Mouse (Mus musculus) stomach, postnatal 0 days (tissue): Measurements from ENCODE around the gene Atp6v1fnb. TPM values are rescaled to one million over a fixed set of nuclear protein-coding genes. Genes with fewer than 3 reads are reported as not detected.

Source experiments
- ATAC-seq: fragments of 200-750 bp; cut with Nextera tagmentation; 2 replicates; pipeline ENCODE4 v1.8.0; 2017; ENCODE audit not compliant: low FRiP score, low TSS enrichment
- DNase-seq: peaks from one replicate; pipeline ENCODE4 v3.0.0-alpha.2; 2016; ENCODE audit warnings: low spot score
- H3K27ac ChIP-seq: fragments of 300-500 bp; sonication (generic); replicated peaks from 2 replicates; pipeline ENCODE4 v1.5.1; 2014; ENCODE audit warnings: mild to moderate bottlenecking, control low read depth
- H3K27me3 ChIP-seq: fragments of 300-500 bp; sonication (generic); 2 replicates; pipeline ENCODE4 v1.6.1; 2014; ENCODE audit warnings: low read length; ENCODE audit not compliant: control insufficient read depth, insufficient read depth
- H3K36me3 ChIP-seq: fragments of 300-500 bp; sonication (generic); 2 replicates; pipeline ENCODE4 v1.6.1; 2014; ENCODE audit warnings: low read length, mixed read lengths; ENCODE audit not compliant: control insufficient read depth, insufficient read depth
- H3K4me1 ChIP-seq: fragments of 300-500 bp; sonication (generic); replicated peaks from 2 replicates; pipeline ENCODE4 v1.6.1; 2014; ENCODE audit warnings: antibody characterized with exemption; ENCODE audit not compliant: control insufficient read depth, insufficient read depth
- H3K4me2 ChIP-seq: fragments of 300-500 bp; sonication (generic); replicated peaks from 2 replicates; pipeline ENCODE4 v1.6.1; 2014; ENCODE audit warnings: low read depth, mild to moderate bottlenecking, control low read depth, moderate library complexity
- H3K4me3 ChIP-seq: fragments of 300-500 bp; sonication (generic); 2 replicates; pipeline ENCODE4 v1.5.1; 2014; ENCODE audit warnings: low read depth, low read length, control low read depth
- H3K9ac ChIP-seq: fragments of 300-500 bp; sonication (generic); 2 replicates; pipeline ENCODE4 v1.6.1; 2014; ENCODE audit warnings: mild to moderate bottlenecking, low read length, control low read depth, mixed read lengths
- H3K9me3 ChIP-seq: fragments of 300-500 bp; sonication (generic); 2 replicates; pipeline ENCODE4 v1.6.1; 2016; ENCODE audit warnings: low read length; ENCODE audit not compliant: control insufficient read depth
- CTCF ChIP-seq: IDR thresholded peaks from 2 replicates; pipeline ENCODE4 v1.5.1; 2016; ENCODE audit warnings: antibody characterized with exemption, low read depth, mild to moderate bottlenecking, moderate library complexity
- EP300 ChIP-seq: optimal IDR thresholded peaks from 2 replicates; pipeline ENCODE3; 2016; ENCODE audit warnings: antibody characterized with exemption
- WGBS: fragments of 180-500 bp; shearing (Covaris S2); extraction: QIAGEN DNeasy Blood & Tissue Kit; methylation state at CpG from one replicate; pipeline ENCODE4 v1.1.7; 2014; 5-methylcytosine and 5-hydroxymethylcytosine counted together
- polyA plus RNA-seq: library from polyadenylated mRNA; unstranded; fragments of >200 nt; fragmentation: Nextera tagmentation; extraction: Ambion mirVana; gene quantifications from 2 replicates; pipeline ENCODE4 v1.2.1, GENCODE M21; 2015

The Atp6v1fnb gene
- polyA plus RNA-seq, 1 experiment from 2014 or later = not detected

DNA sequence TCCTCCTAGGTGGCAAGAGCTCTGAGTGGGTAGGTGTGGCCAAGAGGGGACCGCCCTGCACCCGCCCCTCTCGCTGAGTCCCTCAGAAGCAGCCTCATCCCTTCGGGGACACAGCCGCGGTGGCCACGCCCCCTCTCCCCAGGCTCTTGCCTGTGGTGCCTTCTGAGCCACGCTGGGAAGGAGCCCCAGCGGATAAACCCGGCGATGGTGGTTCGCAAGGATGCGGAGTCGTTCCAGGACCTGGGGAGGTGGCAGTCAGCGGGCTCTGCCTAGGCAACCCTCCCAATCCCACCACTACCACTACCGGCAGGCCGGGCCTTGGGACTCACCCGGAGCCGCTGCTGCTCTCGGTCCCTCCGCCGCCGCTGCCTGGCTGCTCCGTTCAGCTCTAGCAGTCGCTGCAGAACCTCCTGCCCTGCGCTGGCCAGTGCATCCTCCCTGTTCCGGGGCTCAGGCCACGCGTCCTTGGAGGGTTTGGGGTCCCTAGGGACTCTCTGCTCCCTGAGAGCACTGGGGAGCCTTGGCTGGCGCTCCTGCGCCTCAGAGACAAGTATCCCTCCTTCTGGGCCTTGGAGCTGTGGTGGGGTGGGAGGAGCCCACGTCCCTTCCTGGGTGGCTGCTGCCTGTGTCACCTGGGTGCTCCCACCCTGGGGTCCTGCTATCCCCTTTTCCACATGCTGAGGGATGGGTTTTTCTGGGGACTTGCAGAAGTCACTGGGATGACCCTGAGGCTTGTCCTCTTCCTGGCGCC, 2.9 kb downstream of the Atp6v1fnb start:
- no peaks in the 10 kb centered on the region for H3K27me3 ChIP-seq
- H3K36me3 ChIP-seq = peaks cover 5% of the 10 kb centered on the region; the same call in 1 of the 2 replicates
- peak overlapping the region; percentile 54 for H3K9ac ChIP-seq
- peak; percentile 93 for ATAC-seq
- WGBS = 5% methylated on average over 33 of the region's 33 CpGs
- TF ChIP-seq EP300 (no peak), CTCF (no peak)
- peak overlapping the region; percentile 71 for H3K4me2 ChIP-seq
- DNase-seq = peak; percentile 87
- H3K27ac ChIP-seq = no peak overlapping the region
- H3K4me1 ChIP-seq = 0 out of 2 replicates have a peak, but pooled peaks cover 3% of the 10 kb centered on the region
- peak overlapping the region; percentile 39 for H3K4me3 ChIP-seq
- no peaks in the 10 kb centered on the region for H3K9me3 ChIP-seq

DNA sequence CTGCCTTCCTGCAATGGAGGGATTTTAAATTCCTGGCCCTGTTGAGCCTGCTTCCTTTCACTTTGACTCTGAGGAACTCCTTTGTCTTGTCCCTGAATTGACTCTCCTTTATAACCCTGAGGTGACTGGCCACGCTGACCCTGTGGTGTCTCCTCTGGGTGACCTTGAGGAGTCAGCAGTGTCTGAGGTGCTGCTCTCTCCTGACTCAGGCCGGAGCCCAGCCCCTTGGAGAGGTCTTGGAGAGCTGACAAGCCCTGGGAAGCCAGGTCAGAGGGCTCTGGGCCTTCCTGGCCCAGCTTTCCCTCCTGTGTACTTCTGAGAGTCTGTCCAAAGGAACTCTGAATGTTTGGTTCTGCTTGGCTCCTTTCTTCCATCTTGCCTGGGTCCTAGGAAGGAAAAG, 3.5 kb downstream of the Atp6v1fnb start:
- H3K9me3 ChIP-seq = no peaks in the 10 kb centered on the region
- 71% methylated on average over 2 of the region's 2 CpGs for WGBS
- no peaks in the 10 kb centered on the region for H3K27me3 ChIP-seq
- peaks cover 5% of the 10 kb centered on the region; the same call in 1 of the 2 replicates for H3K36me3 ChIP-seq
- H3K27ac ChIP-seq = no peak overlapping the region
- DNase-seq (no peak), ATAC-seq (no peak)
- 0 out of 2 replicates have a peak, but pooled peaks cover 3% of the 10 kb centered on the region for H3K4me1 ChIP-seq
- no peak overlapping the region for H3K9ac ChIP-seq
- H3K4me2 ChIP-seq = no peak overlapping the region
- TF ChIP-seq CTCF (no peak), EP300 (no peak)
- no peak overlapping the region for H3K4me3 ChIP-seq

DNA sequence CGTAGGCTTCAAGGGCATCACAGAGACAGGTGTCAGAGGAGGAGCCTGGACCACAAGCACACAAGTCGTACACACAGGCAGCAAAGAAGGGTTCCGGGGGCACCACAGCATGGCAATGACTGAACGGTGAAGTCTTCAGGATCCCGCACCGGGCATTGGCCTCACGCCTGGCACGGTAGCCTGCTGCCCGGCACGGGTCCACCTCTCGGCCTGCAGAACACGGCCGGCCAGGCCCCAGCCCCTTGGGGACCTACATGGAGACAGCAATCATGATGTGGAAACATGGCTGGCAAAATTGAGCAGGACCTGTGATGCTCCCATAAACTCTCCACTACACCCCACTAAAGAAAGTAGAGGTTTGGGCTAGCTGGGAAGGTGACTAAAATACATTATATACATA, 11.5 kb downstream of the Atp6v1fnb start:
- Histone ChIP-seq H3K27ac (no peak overlapping the region), H3K4me1 (0 out of 2 replicates have a peak, but pooled peaks cover 2% of the 10 kb centered on the region), H3K36me3 (no peaks in the 10 kb centered on the region), H3K9ac (no peak overlapping the region), H3K4me2 (no peak overlapping the region), H3K9me3 (no peaks in the 10 kb centered on the region), H3K4me3 (no peak overlapping the region), H3K27me3 (no peaks in the 10 kb centered on the region)
- DNase-seq (no peak), ATAC-seq (no peak)
- no peak for TF ChIP-seq CTCF
- TF ChIP-seq EP300 = no peak
- 94% methylated on average over 13 of the region's 13 CpGs for WGBS

DNA sequence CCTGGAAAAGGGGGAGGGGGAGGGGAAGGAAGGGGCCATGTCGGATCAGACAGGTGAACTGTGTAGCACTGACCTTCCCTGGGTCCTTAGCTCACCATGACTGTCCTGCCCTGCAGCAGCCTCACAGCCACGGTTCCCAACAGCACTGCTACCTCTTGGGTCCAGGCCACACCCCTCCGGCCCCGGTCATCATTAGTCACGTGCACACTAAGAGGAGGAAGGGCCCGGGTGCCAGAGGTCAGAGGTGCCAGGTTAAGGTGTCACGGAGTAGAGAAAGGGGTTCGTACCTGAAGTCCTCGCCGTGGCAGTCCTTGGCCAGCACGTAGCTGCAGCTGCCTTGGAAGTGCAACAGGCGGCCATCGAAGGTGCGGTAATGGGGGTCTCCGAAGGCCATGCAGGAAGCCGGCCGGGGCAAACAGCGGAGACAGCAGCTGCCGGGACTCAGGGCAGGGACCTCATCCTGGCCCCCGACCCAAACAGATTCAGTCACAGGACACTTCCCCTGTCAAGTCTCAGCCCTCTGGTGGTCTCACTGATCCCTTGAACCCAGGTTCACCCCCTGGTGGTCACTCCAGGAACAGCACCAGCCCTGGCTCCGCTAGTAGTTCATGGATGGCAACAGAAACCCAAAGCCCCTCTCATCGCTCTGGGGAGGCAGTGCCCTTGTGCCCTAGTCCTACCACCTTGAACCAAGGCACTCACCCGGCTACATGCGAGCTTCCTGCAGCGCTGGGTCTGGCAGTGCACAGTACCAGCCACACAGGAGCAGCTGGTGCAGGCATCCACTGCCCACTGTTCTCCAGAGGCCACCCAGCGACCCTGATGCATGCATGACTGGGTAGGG, 13.7 kb downstream of the Atp6v1fnb start:
- 10% methylated on average over 26 of the region's 26 CpGs for WGBS
- H3K27ac ChIP-seq = no peak overlapping the region
- no peaks in the 10 kb centered on the region for H3K27me3 ChIP-seq
- peak overlapping the region; percentile 67 for H3K4me2 ChIP-seq
- H3K9me3 ChIP-seq = no peaks in the 10 kb centered on the region
- peak; percentile 47 for ATAC-seq
- H3K36me3 ChIP-seq = no peaks in the 10 kb centered on the region
- H3K9ac ChIP-seq = peak overlapping the region; percentile 41; the same call in 1 of the 2 replicates
- H3K4me1 ChIP-seq = 0 out of 2 replicates have a peak, but pooled peaks cover 2% of the 10 kb centered on the region
- peak; percentile 67 for DNase-seq
- H3K4me3 ChIP-seq = peak overlapping the region; percentile 30
- no peak for TF ChIP-seq EP300
- TF ChIP-seq CTCF = peak; percentile 93

DNA sequence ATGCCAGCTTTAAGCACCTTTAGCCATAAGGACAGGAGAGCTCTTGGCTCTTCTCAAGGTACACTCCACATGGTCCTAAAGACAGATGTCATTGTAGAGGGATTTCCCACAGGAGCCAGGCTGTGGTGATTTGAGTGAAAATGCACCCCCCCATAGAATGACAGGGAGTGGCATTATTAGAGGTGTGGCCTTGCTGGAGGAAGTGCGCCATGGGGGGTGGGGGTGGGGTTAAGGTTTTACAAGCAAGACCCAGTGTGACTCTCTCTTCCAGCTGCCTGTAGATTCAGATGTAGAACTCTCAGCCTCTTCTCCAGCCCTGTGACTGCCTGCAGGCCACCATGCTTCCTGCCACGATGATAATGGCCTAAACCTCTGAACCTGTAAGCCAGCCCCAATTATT, 14.7 kb downstream of the Atp6v1fnb start:
- Histone ChIP-seq H3K36me3 (no peaks in the 10 kb centered on the region), H3K4me1 (0 out of 2 replicates have a peak, but pooled peaks cover 2% of the 10 kb centered on the region), H3K27me3 (no peaks in the 10 kb centered on the region), H3K4me2 (no peak overlapping the region), H3K9ac (no peak overlapping the region), H3K9me3 (no peaks in the 10 kb centered on the region), H3K4me3 (no peak overlapping the region), H3K27ac (no peak overlapping the region)
- WGBS = 54% methylated on average over 2 of the region's 2 CpGs
- TF ChIP-seq EP300 (no peak), CTCF (no peak)
- no peak for ATAC-seq
- DNase-seq = no peak

DNA sequence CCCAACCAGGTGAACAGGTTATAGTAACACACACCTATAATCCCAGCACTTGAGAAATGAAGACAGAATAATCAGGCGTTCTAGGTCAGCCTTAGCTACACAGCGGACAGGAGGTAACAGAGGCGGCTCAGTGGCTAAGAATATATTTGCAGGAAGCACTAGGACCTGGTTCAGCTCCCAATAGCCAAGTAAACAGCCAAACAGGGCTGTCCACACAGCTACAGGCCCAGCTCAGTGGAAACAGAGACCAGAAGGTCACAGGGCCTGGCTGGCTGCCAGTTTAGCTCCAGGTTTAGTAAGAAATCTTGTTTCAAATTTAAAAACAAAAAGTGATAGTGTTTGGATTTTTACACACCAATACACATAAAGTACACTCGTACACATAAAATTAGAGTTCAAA, 22.9 kb downstream of the Atp6v1fnb start:
- no peak for DNase-seq
- no peak for ATAC-seq
- no peaks in the 10 kb centered on the region for H3K4me1 ChIP-seq
- no peak overlapping the region for H3K4me2 ChIP-seq
- no peaks in the 10 kb centered on the region for H3K9me3 ChIP-seq
- H3K36me3 ChIP-seq = no peaks in the 10 kb centered on the region; the same call in 1 of the 2 replicates
- H3K4me3 ChIP-seq = no peak overlapping the region
- TF ChIP-seq CTCF (no peak), EP300 (no peak)
- WGBS = 77% methylated on average over 4 of the region's 4 CpGs
- H3K27ac ChIP-seq = no peak overlapping the region
- H3K9ac ChIP-seq = no peak overlapping the region
- H3K27me3 ChIP-seq = no peaks in the 10 kb centered on the region
